Mouse (Mus musculus) gastrocnemius, postnatal 36 days (tissue): ENCODE measurements around the gene Mog. TPM values are rescaled to one million over a fixed set of nuclear protein-coding genes. Genes with fewer than 3 reads are reported as not detected.
"Not testable (repeated sequence)": the region's sequence is repeated elsewhere in the genome, so short reads cannot be mapped to it uniquely, and the experiment has no call there.

Experiments used
- DNase-seq, 2 experiments: peaks; one replicate each; pipeline ENCODE4 v3.0.0; 2022
- intact Hi-C: fragments of 180-260 bp; cut with DNase I; formaldehyde crosslinking; loops from one replicate; pipeline ENCODE4 v1.15.1; 2025
- total RNA-seq, 2 experiments: library from RNA; stranded (reverse); gene quantifications; 2 replicates each; pipeline ENCODE4 v1.2.3; 2021

Mog gene
- total RNA-seq, 2 experiments from 2014 or later = not detected

- intact Hi-C loops = loop anchor here (5.0 kb wide), 1 partner anchor 86 kb away; no protein-coding TSS in a partner anchor
- DNase-seq = no peak
Observed at GRCm38 (mm10) chr17:36998477-36998876, 24.7 kb downstream of the Mog start.

- intact Hi-C loops = loop anchor here (5.0 kb wide), 1 partner anchor 85 kb away; no protein-coding TSS in a partner anchor
- peak; percentile 50 to 66 for DNase-seq
Observed at GRCm38 (mm10) chr17:36997033-36997735, 26.0 kb downstream of the Mog start.

GRCm38 (mm10) chr17:36995448-36995847 is 27.8 kb downstream of the Mog start:
- DNase-seq = no peak
- intact Hi-C loops = loop anchor here (5.0 kb wide), 1 partner anchor 83 kb away; no protein-coding TSS in a partner anchor

- intact Hi-C loops = no loop called here
- DNase-seq = no peak
Observed at GRCm38 (mm10) chr17:36994528-36994927, 28.7 kb downstream of the Mog start.

- no peak for DNase-seq
- intact Hi-C loops = no loop called here
Observed at GRCm38 (mm10) chr17:36993770-36994325, 29.4 kb downstream of the Mog start.

- no peak for DNase-seq
- intact Hi-C loops = no loop called here
Observed at GRCm38 (mm10) chr17:36992336-36993104, 30.7 kb downstream of the Mog start.

GRCm38 (mm10) chr17:36990630-36991029 is 32.6 kb downstream of the Mog start:
- DNase-seq, intact Hi-C loops: not testable (repeated sequence)

GRCm38 (mm10) chr17:36989437-36989836 is 33.8 kb downstream of the Mog start, which contains the start of gene H2-M5:
Gene H2-M5 (minus strand): TSS chr17:36989537.
- DNase-seq = no peak
- intact Hi-C loops = no loop called here

GRCm38 (mm10) chr17:36988475-36988874 is 34.7 kb downstream of the Mog start:
- DNase-seq = no peak
- intact Hi-C loops = no loop called here

GRCm38 (mm10) chr17:36982253-36983155 is 40.7 kb downstream of the Mog start:
- intact Hi-C loops = no loop called here
- DNase-seq = no peak

GRCm38 (mm10) chr17:36981845-36982244 is 41.4 kb downstream of the Mog start:
- intact Hi-C loops = no loop called here
- no peak for DNase-seq

GRCm38 (mm10) chr17:36981221-36981813 is 41.9 kb downstream of the Mog start, which contains the start of gene 2410137M14Rik:
Gene 2410137M14Rik (minus strand): TSS chr17:36981237.
- DNase-seq = peak in 1 of 2 experiments; percentile 18
- intact Hi-C loops = no loop called here

GRCm38 (mm10) chr17:36973271-36973787 is 49.9 kb downstream of the Mog start:
- intact Hi-C loops = no loop called here
- no peak for DNase-seq

GRCm38 (mm10) chr17:36972791-36973190 is 50.4 kb downstream of the Mog start:
- intact Hi-C loops = no loop called here
- DNase-seq = no peak

- intact Hi-C loops = no loop called here
- DNase-seq = no peak
Observed at GRCm38 (mm10) chr17:36971172-36971850, 51.9 kb downstream of the Mog start.

- intact Hi-C loops = no loop called here
- DNase-seq = no peak
Observed at GRCm38 (mm10) chr17:36970316-36970890, 52.8 kb downstream of the Mog start.

GRCm38 (mm10) chr17:36966875-36967274 is 56.3 kb downstream of the Mog start:
- intact Hi-C loops = no loop called here
- no peak for DNase-seq

GRCm38 (mm10) chr17:36961125-36961524 is 62.1 kb downstream of the Mog start:
- intact Hi-C loops = no loop called here
- DNase-seq = no peak
